Mouse (Mus musculus): ENCODE data around the gene Olfr1293-ps.

The Olfr1293-ps gene

GRCm38 (mm10) chr2:111524903-111525302 lies at the start of gene Olfr1293-ps:
Olfr1293-ps (plus strand) TSS chr2:111525203.
- DNase-seq (ENCODE audit: low spot score in 2 of 2), result no peak

- DNase-seq (ENCODE audit: low spot score in 2 of 2), result no peak
Measured at GRCm38 (mm10) chr2:111480519-111480918, 44.5 kb upstream of the Olfr1293-ps start, which contains the start of gene Olfr1289. Olfr1289 (plus strand) TSS chr2:111480819.

GRCm38 (mm10) chr2:111493729-111494128 lies 31.3 kb upstream of the Olfr1293-ps start, which contains the start of gene Olfr1290:
Olfr1290 (minus strand) TSS chr2:111493829.
- no peak for DNase-seq (ENCODE audit: low spot score in 2 of 2)

GRCm38 (mm10) chr2:111496880-111497279 lies 28.1 kb upstream of the Olfr1293-ps start, which contains the start of gene Olfr1291-ps1:
Olfr1291-ps1 (plus strand) TSS chr2:111497180.
- DNase-seq (ENCODE audit: low spot score in 2 of 2), result no peak

- DNase-seq (ENCODE audit: low spot score in 2 of 2), result no peak
Measured at GRCm38 (mm10) chr2:111517451-111517850, 7.6 kb upstream of the Olfr1293-ps start.

- DNase-seq (ENCODE audit: low spot score in 2 of 2), result no peak
Measured at GRCm38 (mm10) chr2:111540191-111540590, 15.2 kb downstream of the Olfr1293-ps start, which contains the start of gene Olfr1294. Olfr1294 (minus strand) TSS chr2:111540291.

GRCm38 (mm10) chr2:111569581-111569980 lies 44.6 kb downstream of the Olfr1293-ps start, which contains the start of gene Olfr1295:
Olfr1295 (minus strand) TSS chr2:111569681.
- DNase-seq (ENCODE audit: low spot score in 2 of 2), result no peak
